Mouse (Mus musculus) erythroblast, adult 5-6 weeks (primary cell): ENCODE measurements around the gene Gpn1. TPM values are rescaled to one million over a fixed set of nuclear protein-coding genes. Genes with fewer than 3 reads are reported as not detected.
A peak's percentile ranks its signal among the peaks of the same experiment; 100 is the strongest.
"Not testable (repeated sequence)": the region's sequence is repeated elsewhere in the genome, so short reads cannot be mapped to it uniquely, and the experiment has no call there.

Source experiments
- ATAC-seq: replicated peaks from 2 replicates; pipeline ENCODE4 v1.8.0; 2016; ENCODE audit warnings: moderate number of reproducible peaks, mild to moderate bottlenecking, moderate TSS enrichment, inconsistent platforms; ENCODE audit not compliant: poor library complexity, low FRiP score, severe bottlenecking
- total RNA-seq, 2 experiments: library from RNA; stranded (forward) in 1 of 2; stranded (reverse) in 1 of 2; fragments of 150-400 nt in 1 of 2; fragments of 200-764, 138-1000 nt in 1 of 2; gene quantifications; 2 replicates each; pipeline versions ENCODE4 v1.2.3 to v1.2.4; 2015 to 2017; ENCODE audit warnings: low replicate concordance in 2 of 2

Gpn1 gene
- total RNA-seq (2015; ENCODE audit: low replicate concordance), result 4.0 and 6.9 TPM in 2 replicates
- total RNA-seq (2017; ENCODE audit: low replicate concordance), result 4.0 and 4.3 TPM in 2 replicates

DNA sequence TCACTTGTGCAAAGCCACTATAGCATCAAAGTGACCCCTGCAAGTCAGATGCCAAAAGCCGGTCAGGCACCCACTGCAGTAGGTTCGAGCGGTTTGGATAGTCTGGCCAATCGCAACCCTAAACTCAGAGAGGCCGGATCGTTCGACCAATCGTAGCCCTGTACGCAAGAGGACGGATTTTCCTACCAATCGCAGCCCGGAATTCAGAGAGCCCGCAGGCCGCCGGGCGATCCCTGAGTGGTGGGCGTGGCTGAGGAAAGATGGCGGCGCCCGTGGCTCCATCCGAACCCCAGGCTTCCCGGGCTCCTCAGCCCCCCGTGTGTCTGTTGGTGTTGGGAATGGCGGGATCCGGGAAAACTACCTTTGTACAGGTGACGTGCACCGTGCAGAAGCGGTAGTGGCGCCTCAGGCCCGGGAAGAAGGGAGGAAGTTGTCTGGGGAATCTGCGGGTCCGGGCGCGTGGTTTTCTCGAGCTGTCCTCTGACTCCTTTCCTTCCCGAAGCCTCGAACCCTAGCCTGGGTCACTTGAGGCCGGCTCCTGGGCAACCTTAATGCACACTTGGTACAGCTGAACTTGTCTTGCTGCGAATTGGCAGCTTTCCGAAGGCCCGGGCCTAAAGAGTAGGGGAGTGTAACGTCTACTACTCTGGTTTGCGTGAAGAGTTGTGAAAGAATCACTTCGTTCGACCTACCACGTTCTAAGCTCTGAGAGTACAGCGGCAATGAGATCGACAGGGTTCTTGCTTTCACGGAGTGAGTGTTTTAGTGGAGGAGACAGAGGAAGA lies at the start of gene Gpn1:
Gene Gpn1, plus strand, starts transcription at position 229 of the 785 bp plus-strand sequence.
- peak; percentile 100 for ATAC-seq

DNA sequence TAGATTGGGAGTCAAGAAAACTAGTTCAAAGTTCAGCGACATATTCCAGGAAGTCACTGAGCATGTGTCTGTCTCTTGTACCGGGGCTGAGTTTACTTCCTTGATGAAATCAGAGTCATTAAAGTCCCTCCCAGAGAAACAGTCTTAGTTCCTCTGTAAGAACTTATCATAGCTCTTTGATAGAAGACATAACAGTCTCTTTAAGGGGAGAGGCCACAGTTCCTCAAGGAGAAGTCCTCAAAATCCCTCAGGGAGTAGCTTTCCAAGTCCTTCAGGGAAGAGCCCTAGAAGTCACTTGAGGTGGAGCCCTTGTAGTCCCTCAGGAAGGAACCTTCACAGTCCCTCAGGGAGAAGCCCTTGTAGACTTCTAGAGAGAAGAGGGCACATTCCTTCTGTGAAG lies 43.2 kb upstream of the Gpn1 start:
- ATAC-seq, result no peak

DNA sequence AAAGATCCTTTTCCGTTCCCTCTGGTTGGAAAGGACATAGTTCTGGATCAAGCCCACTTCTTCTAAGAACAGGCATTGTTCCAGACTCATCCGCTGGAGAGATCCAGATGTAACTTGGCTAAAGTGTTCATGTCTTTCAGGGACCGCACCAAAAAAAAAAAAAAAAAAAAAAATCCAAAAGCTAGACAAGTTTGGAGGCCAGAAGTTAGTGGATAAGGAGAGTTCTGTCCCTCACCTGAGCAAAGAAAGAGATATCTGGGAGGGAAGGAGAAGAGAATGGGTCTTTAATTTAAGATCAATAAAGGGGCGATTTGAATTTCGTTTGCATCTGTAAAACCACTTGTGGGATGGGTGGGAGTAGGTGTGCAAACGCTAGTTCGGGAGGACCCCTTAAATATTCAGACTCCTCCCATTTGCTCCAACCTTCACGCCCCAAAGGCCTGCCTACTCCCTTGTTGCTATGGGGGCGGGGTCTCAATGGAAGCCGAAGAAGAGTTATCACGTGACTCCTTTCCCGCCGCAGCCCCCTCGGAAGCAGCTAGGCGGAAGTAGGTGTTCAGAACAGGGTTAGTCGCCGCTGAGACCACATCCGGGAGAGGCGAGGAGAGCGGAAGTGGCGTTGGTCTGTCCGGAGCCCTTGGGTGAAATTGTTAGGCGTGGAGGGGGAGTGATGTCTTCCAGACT lies 42.5 kb upstream of the Gpn1 start, which contains the start of gene Zfp512:
Gene Zfp512, plus strand, starts transcription at position 554 of the 684 bp plus-strand sequence.
- ATAC-seq, result peak; percentile 91

DNA sequence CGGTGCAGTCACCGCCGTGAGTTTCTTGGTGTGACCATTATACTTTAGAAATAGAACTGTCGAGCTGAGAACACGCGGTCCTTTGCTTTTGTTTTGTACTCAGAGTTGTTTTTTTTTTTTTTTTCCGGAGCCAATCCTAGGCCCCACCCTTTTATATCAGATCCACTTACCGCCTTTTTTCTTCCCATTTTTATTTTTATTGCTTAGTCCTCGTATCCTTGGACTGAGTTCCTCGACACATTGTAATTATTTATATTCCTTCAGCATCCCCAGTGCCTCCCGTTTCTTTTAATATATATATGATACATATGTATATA lies 42.0 kb upstream of the Gpn1 start:
- peak; percentile 50; the same call in 1 of the 2 replicates for ATAC-seq

DNA sequence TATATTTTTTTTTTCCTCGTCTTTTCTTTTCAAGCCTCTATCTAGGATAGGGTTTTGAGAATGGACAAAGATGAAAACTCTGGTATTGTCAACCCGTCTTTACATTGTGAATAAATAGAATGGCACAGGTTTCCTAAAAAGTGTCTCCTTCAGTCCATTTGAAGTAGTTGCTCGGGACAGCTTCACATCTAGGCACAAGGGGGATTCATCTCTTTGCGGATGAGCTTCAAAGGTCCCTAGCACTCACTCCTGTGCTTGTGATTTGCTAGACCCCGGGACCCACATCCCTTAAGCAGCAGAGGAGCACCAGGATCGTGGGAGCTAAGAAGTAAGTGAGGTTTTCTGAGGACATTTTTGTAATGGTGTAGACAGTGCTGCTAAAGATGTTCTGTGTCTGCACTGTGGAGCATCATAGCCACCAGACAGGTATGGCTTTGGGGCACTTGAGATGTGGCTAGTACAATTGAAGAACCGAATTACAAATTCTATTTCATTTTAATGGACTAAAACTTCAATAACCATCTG lies 41.6 kb upstream of the Gpn1 start:
- peak; percentile 53; the same call in 1 of the 2 replicates for ATAC-seq

DNA sequence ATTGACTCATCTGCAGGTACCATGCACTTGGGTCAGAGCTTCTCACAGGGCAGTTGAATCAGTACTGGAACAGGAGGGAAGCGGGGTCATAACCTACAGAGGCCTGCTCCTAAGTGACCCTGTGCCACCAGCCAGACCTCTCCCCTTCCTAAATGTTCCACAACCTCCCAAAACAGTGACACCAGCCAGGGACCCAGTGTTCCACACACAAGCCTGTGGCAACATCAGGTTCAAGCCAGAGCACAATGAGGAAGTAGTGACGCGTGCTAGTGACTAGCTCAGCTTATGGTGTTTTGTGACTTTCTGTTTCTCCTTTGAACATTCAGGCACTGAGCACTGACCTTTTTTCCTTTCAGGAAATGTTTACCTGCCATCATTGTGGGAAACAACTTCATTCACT lies 26.7 kb upstream of the Gpn1 start:
- no peak for ATAC-seq

DNA sequence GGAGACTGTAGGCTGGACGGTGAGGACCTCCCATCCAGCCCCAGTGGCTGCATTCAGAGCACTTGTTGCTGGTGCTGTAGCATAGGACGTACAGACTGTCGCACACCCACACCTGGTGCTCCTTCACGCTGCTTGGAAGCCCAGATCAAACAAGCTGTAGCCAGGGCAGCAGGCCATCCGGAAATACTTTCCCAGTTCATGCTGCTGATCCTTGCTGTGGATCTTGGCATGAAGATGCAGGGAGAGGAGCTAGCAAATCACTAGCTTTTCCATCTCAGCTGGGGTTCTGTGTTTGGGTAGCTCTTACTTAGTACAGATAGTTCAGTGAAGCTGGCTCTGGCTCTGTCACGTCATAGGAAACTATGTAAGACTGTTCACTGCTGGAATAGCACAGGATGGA lies 24.8 kb upstream of the Gpn1 start:
- no peak for ATAC-seq

DNA sequence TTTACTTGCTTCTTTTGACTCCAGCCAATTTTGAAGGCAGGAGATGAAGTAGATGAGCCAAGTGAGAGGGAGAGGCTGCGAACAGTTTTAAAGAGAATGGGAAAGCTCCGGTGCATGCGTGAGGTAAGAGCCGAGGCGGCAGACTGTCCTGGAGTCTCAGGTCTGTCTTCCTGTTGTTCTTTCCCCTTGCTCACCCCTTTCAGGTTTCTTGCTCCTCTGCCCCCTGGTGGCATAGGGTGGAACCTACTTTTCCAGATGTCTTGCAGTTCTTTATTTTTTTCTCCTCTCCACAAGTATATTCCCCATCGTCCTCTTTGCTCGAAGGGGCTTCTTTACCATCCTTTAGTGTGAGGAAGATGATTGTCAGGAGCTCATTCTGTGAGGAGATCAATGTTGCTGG lies 24.2 kb upstream of the Gpn1 start:
- ATAC-seq, result peak; percentile 57

DNA sequence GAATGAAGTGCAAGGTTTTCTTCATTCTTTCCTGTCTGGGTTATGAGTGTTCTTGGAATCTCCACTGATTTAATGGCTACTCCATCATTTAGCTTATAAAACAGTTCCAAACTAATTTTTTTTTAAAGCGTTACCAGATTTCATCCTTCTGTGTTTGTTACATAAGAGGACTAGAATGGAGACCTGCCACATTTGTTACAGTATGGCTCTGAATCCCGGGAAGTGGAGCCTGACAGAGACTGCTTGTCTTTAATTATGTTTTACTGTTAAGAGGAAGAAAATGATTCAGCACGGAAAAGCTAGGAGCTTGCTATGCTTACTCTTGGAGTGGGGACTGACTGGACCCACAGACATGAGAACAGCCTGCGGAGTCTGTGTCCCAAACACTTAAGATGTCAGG lies 14.0 kb upstream of the Gpn1 start:
- no peak for ATAC-seq

DNA sequence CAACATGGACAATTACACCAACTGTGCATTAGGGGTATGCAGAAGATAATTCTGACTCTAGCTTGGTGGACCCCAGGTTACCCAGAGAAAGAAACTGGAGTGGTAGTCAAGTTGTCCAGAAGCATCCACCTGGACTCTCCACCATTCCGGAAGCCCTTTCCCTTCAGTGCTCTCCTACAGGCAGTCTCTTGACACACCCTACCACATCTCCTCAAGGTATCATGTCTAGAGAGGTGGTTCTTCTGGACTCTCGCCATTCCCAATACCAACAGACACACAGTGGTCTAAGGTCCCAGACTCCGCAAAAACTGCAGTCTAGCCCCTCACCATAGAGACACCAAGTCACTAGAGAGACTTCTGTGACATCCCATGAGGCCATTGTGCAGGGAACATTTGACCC lies 9.1 kb upstream of the Gpn1 start, which contains the start of gene 4930548H24Rik:
Gene 4930548H24Rik, plus strand, starts transcription at position 301 of the 400 bp plus-strand sequence.
- no peak; the same call in 1 of the 2 replicates for ATAC-seq

DNA sequence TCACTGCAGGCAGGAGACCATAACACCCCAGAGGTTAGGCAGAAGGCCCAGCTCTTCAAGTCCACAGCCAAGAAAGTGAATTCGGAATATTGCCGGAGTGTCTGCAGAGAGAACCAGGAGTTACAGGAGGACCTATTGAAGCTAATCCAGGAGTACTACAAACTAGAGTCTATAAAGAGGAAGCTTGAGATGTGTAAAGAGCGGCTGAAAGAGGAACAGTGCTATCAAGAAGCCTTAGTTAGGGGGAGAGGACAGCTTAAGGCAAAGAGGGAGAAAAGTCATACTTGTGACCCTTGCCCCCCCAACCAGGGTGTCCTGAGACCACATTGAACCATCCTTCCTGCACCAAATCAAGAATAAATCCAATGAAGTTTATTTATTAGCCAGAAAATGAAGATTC lies 6.7 kb upstream of the Gpn1 start:
- no peak for ATAC-seq

DNA sequence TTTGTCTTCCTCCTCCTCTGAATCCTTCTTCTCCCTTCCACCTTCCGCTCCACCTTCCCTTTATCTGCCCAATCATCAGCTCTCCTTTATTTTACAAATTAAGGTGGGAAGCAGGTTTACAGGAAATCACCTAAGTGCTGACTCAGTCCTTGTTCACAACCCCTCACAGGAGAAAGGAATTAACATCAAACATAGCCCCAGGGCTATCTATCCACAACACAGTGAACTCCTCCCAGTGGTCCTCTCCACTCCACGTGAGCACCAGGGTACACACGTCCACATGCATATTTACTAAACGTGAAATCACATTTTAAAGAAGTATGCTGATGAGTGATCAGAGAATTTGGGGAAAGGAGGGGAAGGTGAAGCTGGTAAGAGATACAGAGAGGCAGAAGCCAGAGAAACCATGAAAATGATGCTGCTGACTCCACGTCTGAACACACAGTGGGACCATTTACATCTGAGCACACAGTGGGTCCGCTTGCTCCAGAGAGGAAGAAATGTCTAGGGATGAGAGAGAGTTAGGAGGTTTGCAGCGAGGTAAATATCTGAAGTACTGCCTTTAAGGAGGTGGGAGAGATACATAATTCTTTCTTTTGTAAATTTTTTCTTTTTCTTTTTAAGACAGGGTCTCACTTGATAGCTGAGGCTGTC lies 5.3 kb upstream of the Gpn1 start:
- ATAC-seq, result no peak

DNA sequence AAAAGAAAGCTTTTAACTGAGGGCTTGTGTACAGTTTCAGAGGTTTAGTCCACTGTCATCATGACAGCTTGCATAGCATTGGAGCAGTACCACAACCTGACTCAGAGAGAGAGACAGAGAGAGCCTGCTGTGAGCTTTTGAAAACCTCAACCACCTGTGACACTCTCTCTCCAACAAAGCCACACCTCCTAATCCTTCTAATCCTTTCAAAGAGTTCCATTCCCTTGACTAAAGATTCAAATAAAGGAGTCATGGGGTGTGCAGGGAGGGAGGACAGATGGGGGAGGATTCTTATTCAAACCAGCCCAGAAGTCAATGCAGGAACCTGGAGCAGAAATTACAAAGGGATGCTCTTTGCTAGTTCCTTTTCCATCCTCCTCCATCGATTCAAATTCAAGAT lies 2.5 kb upstream of the Gpn1 start:
- ATAC-seq, result no peak

DNA sequence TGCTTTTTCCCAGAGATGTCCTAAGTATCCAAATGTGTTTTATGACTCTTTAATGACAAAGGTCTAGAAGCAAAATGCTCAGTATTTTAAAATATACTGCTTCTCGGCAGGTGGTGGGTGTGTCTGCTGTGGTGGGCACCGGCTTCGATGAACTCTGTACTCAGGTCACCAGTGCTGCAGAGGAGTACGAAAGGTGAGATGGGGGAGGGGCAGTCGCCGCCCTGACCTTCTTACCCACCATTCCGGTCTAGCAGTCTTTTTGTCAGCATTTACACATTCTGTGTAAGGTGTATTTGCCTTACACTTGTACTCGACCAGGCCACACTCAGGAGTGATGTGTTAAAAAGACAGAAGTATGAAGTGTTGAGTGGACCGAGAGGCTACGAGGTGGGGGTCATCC lies 10.3 kb downstream of the Gpn1 start:
- no peak for ATAC-seq

DNA sequence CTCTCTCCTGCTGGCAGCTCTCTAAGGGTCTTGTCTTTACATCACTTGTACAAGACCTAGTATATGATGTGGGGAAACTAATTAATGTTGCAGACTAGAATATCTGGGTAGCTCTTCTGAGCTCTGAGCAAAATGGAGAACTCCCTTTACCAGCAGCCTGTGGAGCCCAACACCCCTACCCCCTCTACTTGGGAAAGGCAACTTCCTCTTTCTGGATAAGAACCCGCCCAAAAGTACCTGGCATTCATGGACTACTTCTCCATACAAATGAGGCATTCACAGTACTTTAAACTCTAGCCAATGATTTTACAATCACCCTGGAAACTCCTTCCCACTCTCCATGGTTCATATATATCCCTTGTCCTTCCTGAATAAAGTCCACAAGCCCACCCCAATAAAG lies 17.9 kb downstream of the Gpn1 start:
- ATAC-seq, result no peak

DNA sequence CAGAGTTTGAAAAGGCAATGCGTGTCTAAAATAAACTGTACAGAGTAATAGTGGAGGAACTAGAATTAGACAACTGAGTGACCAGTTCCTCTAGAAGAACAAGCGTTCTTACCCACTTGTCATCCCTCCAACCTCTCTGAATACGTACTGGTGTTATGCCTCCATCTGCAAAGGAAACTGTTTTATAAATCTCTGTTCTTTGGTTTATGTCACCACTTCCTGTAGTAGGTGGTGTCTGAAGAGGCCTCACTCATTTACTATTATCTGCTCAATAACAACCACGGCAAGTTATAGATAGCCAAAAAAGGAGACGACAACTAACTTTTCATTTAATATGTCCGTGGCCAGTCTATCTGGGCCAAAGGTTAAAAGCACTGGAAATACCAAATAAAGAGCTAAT lies 26.0 kb downstream of the Gpn1 start:
- ATAC-seq, result no peak

DNA sequence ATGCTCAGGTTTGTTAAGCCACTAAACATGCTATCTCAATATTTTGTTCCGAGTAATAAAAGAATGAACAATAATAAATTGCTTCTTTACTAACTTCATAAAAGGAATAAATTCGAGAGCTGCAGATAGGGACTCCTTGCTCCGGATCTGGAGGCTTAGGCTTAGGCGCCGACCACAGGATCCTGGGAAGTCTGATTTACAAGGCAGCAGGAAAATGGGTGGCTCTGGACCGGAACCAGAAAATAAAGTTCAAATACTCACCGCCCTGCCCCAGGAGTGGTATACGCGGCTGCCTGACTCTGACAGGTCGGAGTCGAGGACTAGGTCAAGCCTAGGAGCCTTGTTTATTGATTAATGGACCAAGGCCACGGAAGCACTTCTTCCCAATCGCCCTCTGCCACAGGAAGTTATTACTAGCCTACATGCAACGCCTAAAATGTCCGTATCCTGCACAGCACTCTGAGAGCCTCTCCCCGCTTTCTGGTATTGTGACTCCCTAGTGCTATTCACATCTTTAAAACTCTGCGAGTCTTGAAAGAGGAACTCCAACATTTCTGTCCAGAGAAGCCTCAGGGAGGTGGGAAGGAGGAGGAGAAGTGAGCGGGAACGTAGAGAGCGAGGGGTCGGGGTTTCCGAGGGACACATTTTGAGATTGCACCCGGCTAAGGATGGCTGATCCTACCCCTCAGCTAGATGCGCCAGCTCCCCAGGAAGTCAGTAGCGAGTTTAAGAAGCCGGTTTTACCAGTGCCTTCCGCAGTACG lies 32.0 kb downstream of the Gpn1 start, which contains the start of gene Slc4a1ap:
Gene Slc4a1ap, plus strand, starts transcription at position 642 of the 763 bp plus-strand sequence.
- ATAC-seq, result peak; percentile 91

DNA sequence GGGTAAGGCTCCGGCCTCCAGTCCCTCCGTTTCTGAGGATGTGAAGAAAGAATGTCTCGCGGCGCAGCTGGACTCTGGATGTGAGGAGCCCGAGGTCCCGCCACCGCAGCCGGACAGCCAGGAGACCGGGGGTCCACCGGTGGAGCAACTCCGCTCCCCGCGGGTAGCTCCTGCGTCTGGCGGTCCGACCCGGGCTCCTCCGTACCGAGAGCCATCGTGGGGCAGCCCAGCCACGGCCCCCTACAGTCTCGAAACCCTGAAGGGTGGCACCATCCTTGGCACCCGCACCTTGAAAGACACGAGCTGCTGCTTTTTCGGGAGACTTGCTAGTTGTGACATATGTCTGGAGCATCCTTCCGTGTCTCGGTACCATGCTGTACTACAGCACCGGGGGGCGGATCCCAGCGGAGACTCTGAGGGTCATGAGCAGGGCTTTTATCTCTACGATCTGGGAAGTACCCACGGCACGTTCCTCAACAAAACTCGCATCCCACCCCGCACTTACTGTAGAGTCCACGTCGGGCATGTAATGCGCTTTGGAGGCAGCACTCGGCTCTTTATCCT lies 32.7 kb downstream of the Gpn1 start:
- ATAC-seq, result peak; percentile 66

DNA sequence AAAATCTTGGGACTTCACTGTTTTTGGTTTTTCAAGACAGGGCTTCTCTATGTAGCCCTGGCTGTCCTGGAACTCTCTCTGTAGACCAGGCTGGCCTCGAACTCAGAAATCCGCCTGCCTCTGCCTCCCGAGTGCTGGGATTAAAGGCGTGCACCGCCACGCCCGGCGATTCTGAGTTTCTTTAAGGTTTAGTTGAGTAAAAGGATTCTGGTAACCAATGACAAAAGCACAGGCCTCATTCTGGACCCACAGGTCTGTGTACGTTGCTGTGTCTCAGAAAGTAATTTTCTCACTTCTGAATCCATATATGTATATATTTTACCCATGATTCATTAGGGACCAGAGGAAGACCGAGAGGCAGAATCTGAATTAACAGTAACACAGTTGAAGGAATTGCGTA lies 33.2 kb downstream of the Gpn1 start, which contains the start of gene Supt7l:
Gene Supt7l, minus strand, starts transcription at position 101 of the 400 bp plus-strand sequence.
- ATAC-seq, result not testable (repeated sequence)
